Mouse (Mus musculus): ENCODE measurements at regions not wholly inside any gene's neighbourhood (a gene's known extent, or its start where the extent isn't known, plus 50 kb on each side); places are given as distances from the start of the nearest gene placed in this dataset.

GRCm38 (mm10) chr6:135550368-135550950 is 188.1 kb downstream of the Emp1 start:
- no peak for TF ChIP-seq POLR2A (IDR thresholded peaks at IDR 0.05; ENCODE audit: low read depth, low read length)
- no peak for TF ChIP-seq CTCF (conservative IDR thresholded peaks at IDR 0.05; ENCODE audit: insufficient read depth, insufficient read length, low read depth, low read length)
